Mouse (Mus musculus) left cerebral cortex, adult 8-10 months (tissue): ENCODE results near the gene Ddx39b. TPM values are rescaled to one million over a fixed set of nuclear protein-coding genes. Genes with fewer than 3 reads are reported as not detected.
"Not testable (repeated sequence)": the region's sequence is repeated elsewhere in the genome, so short reads cannot be mapped to it uniquely, and the experiment has no call there.

Experiments
- DNase-seq, 2 experiments: peaks; one replicate each; pipeline ENCODE4 v3.0.0; 2022; ENCODE audit warnings: low spot score in 2 of 2
- total RNA-seq, 4 experiments: library from RNA; stranded (reverse); gene quantifications; 2 replicates each; pipeline ENCODE4 v1.2.4; 2022

Gene Ddx39b
- total RNA-seq, 4 experiments from 2014 or later = 175 to 212 (median 200) TPM

- DNase-seq = no peak
These were observed 21.9 kb upstream of the Ddx39b start for GRCm38 (mm10) chr17:35219601-35220041.

DNA sequence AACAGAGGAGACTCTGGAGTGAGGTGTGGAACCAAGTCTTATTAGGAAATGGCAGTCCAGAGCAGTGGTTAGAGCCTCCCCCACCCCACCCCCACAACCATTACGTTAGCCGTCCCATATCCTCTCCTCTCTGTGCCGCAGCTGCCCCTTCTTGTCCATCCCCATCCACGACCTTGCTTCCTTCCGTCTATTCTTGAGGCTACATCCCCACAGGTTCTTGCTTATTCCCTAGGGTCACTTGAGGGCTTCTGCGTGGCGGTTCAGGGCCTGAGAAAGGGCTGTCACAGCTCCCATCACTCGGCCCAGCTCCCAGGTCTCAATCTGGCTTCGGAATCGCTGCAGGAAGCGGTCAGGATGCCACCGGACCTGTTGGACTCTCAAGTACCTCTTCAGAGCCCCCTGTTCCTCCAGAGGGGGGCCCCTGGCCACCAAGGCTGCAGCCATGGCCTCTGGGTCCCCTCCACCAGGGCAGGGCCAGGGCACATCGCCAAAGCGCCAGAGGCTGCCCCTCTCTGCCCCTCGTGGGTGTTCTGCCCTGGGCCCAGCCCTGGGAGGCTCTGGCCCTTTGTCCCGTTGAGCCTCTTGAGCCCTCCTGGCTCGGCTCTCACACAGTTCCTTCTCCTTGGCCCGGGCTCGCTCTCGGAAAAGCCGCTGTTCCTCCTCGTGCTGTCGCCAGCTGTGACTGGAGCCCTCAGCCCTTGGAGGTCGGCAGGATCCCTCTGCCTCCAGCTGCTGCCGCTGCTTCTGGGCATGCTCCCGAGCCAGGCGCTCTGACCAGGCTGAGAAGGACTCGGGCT is 21.2 kb upstream of the Ddx39b start, which contains the start of gene Gm16181:
Gm16181 (plus strand) TSS at position 679 of the 797 bp plus-strand sequence.
- no peak for DNase-seq

GRCm38 (mm10) chr17:35222299-35222698 is 19.2 kb upstream of the Ddx39b start:
- no peak for DNase-seq

GRCm38 (mm10) chr17:35224641-35225040 is 16.9 kb upstream of the Ddx39b start:
- no peak for DNase-seq

- no peak for DNase-seq
These were observed 16.1 kb upstream of the Ddx39b start for GRCm38 (mm10) chr17:35225456-35225855.

DNA sequence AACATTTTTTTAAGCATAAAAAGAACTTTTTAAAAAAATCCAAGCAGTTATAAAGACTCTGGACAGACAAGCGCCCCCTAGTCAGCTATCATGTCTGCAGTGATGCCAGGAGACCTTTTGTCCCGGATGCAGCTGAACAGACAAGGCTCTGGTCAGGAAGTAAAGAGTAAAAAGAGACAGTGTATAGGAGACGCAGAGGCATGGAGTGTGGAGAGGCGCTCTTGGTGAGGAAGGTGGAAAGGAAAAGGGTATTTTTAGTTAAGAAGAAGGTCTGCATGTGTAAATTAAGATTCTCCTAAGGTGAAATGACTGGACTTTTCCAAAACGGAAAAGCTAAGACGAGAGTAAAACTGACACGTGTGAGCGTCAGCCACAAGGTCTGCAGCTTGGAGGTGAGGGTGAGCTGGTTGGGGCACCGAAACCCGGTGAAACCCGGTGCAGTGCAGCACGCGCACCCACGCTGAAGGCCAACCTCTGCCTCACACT is 14.9 kb upstream of the Ddx39b start:
- DNase-seq = no peak

DNA sequence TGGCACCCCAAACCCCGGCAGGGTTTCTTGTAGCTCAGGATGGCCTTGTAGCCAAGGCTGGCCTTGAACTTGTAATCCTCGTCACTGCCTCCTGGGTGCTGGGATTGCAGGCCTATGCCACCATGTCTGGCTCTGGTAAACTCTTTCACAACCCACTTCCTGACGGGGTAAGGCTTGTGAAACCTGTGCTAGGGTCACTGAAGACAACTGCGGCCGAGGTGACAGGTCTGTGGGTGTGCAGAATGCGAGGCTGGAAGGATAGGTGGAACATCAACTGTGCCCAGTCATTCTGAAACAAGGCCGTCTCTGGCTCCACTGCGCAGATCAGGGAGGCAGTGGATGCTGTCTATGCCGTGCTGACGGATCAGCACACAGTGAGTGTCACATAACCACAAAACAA is 10.5 kb upstream of the Ddx39b start:
- DNase-seq = no peak

DNA sequence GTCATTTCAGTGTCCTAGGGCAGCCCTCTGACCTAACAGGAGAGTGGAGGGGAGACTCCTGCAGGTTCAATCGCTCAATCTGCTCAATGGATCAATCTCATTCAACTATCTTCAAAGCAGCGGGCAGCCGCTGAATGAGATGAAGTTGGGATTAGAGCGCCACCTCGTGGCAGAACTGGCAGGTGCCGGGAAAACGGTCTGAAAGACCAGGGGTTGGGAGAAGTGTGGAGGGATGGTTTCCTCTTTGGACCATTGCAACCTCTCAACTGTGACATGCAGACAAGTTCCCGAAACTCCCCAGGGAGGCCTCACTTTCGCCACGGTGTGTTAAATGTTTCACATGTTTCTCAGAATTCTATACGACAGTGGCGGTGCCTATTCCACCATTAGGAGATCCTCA is 9.5 kb upstream of the Ddx39b start:
- DNase-seq = peak in 1 of 2 experiments; percentile 89

DNA sequence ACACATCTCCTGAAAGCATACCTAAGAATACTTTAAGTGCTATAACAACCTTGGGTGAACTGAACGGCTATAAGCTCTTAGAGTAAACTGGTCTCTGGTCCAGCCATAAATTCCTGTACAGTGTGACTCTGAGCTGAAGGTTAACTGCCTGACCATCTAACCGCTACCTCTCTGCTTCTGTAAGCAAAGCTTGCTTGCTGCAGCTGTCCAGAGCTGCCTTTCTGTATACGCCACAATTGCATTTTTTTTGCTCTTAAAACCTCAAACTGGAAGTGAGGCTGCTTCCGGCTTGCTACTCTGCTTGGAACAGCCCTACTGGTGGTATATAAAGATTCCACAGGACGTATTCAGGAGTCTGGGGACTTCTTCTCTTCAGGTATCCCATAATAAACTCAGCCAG is 8.9 kb upstream of the Ddx39b start:
- no peak for DNase-seq

GRCm38 (mm10) chr17:35233114-35233980 is 8.2 kb upstream of the Ddx39b start, which contains the start of gene Atp6v1g2:
Gene Atp6v1g2 (plus strand): TSS chr17:35233660.
- no peak for DNase-seq

- DNase-seq = not testable (repeated sequence)
These were observed 7.5 kb upstream of the Ddx39b start for GRCm38 (mm10) chr17:35234090-35234489.

- no peak for DNase-seq
These were observed 6.6 kb upstream of the Ddx39b start for GRCm38 (mm10) chr17:35234903-35235302.

- peak; percentile 85 to 90 for DNase-seq
These were observed 5.7 kb upstream of the Ddx39b start, which contains the start of gene Nfkbil1 for GRCm38 (mm10) chr17:35235614-35236389. Gene Nfkbil1 (minus strand): TSS chr17:35235792.

- peak; percentile 96 to 100 for DNase-seq
These were observed 5.2 kb upstream of the Ddx39b start for GRCm38 (mm10) chr17:35236390-35236746.

DNA sequence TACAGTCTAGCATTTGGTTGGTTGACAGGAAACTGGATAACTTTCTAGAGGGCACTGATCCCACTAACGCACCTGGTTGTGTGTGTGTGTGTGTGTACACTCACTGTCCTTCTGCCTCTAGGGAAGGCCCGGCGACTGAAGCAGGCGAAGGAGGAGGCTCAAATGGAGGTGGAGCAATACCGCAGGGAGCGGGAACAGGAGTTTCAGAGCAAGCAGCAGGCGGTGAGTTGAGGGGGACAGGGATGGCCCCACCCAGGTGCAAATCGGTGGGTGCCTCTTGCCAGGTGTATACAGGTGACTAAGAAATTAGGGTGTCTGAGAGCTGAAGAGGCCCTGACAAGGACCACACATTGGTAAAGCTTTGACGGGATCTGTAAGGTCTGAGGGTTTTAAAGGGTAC is 4.5 kb upstream of the Ddx39b start:
- DNase-seq = peak in 1 of 2 experiments; percentile 50

DNA sequence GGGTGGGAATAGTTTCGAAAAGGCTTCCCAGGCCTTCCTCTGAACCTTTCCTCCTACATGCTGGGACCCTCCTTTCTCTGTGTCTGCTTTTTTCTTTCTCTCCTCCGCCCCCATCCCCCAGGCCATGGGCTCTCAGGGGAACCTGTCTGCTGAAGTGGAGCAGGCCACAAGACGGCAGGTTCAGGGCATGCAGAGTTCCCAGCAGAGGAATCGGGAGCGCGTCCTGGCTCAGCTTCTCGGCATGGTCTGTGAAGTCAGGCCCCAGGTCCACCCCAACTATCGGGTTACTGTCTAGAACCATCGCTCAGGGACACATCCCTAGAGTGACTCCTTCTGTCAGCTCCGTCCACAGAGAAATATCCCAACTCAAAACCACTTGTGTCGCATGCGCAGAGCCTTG is 4.0 kb upstream of the Ddx39b start:
- no peak for DNase-seq

- DNase-seq = no peak
These were observed 1.8 kb upstream of the Ddx39b start for GRCm38 (mm10) chr17:35239700-35240099.

DNA sequence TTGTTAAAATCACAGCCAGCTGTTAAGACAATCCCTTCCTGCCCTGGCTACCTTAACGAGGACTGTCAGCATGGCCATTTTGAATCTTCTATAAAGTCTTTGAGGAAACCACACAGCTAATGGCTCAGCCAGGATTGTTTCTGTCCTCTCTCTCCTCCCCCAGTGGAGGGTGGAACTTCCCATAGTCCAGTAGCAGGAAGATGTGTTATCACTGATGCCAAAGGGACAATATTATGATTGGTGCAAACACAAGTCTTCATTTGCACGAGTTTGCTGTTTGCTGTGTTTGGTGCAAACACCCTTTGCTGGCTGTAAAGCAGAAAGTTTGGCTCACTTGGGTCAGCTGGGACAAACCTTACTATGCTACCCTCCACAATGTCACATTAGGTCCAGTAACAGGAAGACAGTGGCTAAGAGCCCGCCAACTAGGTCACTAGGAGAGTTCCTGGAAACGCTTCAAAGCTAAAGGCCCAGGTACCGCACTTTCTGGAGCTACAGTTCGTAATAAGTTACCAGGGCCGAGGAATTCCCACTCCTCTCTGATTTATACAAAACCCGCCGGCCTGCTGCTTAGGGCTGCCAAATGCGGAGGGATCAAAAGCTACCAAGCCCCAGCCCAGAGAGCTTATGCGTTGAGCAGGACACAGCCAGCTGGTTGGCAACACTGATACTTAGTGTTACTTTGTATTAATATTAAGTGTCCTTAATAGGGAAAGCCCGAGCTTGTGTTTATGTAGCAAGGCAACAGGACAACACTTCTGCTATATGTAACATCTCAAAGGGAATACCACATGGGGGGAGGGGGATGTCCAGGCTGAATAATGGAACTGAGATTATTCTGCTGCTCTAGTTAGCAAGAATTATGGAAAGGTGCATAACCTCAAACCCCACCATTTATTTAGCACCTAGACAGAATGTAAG is 902 bp upstream of the Ddx39b start:
- no peak for DNase-seq

GRCm38 (mm10) chr17:35242015-35242941 is 732 bp downstream of the Ddx39b start:
- DNase-seq = peak in 1 of 2 experiments; percentile 74
